Comparison of ENCODE assay signal across 8 mouse cellular contexts in genomic region chr6:47243863-47244606, GRCm38 (mm10).
DNase-seq lines count a peak whose midpoint lies in the region; ATAC-seq lines count a peak whose summit lies in the region.

No protein-coding gene starts in this region.

- no peak for DNase-seq in heart, postnatal 36 days
- DNase-seq in embryo, embryonic 10.5 days (ENCODE audit: low spot score), result peak; percentile 92
- peak; percentile 69 for DNase-seq in hindbrain, embryonic 10.5 days (ENCODE audit: low spot score)
- peak; percentile 38 to 62 for DNase-seq in layer of hippocampus, postnatal 10 days (ENCODE audit: low spot score in 2 of 2)
- peak; percentile 74 for DNase-seq in lung, postnatal 36 days
- peak; percentile 26 for DNase-seq in right cerebral cortex, postnatal 25 days

- whole genome bisulfite sequencing in heart, embryonic 15.5 days, result 17% methylated on average over 6 of the region's 6 CpGs
- 17% methylated on average over 6 of the region's 6 CpGs for WGBS in hindbrain, embryonic 10.5 days

- peaks cover 4% of the 10 kb centered on the region; the same call in 1 of the 2 replicates for H3K4me1 ChIP-seq in heart, embryonic 15.5 days (replicated peaks)
- H3K4me1 ChIP-seq in hindbrain, embryonic 10.5 days (replicated peaks), result peaks cover 42% of the 10 kb centered on the region

- H3K4me2 ChIP-seq in heart, embryonic 15.5 days, result peak overlapping the region; percentile 50

- H3K4me3 ChIP-seq in heart, embryonic 15.5 days, result 0 out of 2 replicates have a peak overlapping the region, but pooled peaks have one; percentile 10
- peak overlapping the region; percentile 47 for H3K4me3 ChIP-seq in hindbrain, embryonic 10.5 days

- no peaks in the 10 kb centered on the region for H3K27me3 ChIP-seq in heart, embryonic 15.5 days
- H3K27me3 ChIP-seq in hindbrain, embryonic 10.5 days (ENCODE audit: insufficient read depth, poor library complexity, severe bottlenecking), result no peaks in the 10 kb centered on the region

- no peak overlapping the region for H3K9ac ChIP-seq in heart, embryonic 15.5 days

- H3K36me3 ChIP-seq in heart, embryonic 15.5 days, result no peaks in the 10 kb centered on the region
- no peaks in the 10 kb centered on the region for H3K36me3 ChIP-seq in hindbrain, embryonic 10.5 days

- H3K27ac ChIP-seq in heart, embryonic 15.5 days, result no peak overlapping the region
- peak overlapping the region; percentile 80 for H3K27ac ChIP-seq in hindbrain, embryonic 10.5 days

- H3K9me3 ChIP-seq in heart, embryonic 15.5 days (replicated peaks), result no peaks in the 10 kb centered on the region
- H3K9me3 ChIP-seq in hindbrain, embryonic 10.5 days, result no peaks in the 10 kb centered on the region

- ATAC-seq in heart, embryonic 15.5 days (replicated peaks; ENCODE audit: insufficient number of reproducible peaks, insufficient read depth, low FRiP score, low read depth), result peak; percentile 50; the same call in 1 of the 2 replicates
- no peak for ATAC-seq in activated CD4-positive, CD25-positive, alpha-beta regulatory T cell, adult 4 months

- intact Hi-C loops in heart, postnatal 36 days (cut with DNase I), result no loop called here

Comparison
In these comparisons a context has a peak if more than half of its experiments do, and no peak if none do; other contexts are left out.
1. DNase-seq: peak in embryo, embryonic 10.5 days (single experiment), hindbrain, embryonic 10.5 days (single experiment), layer of hippocampus, postnatal 10 days (2 of 2), lung, postnatal 36 days (single experiment) and right cerebral cortex, postnatal 25 days (single experiment); none in heart, postnatal 36 days (0 of 2).